ENCODE assay signal across 31 mouse cellular contexts in the genomic region with DNA sequence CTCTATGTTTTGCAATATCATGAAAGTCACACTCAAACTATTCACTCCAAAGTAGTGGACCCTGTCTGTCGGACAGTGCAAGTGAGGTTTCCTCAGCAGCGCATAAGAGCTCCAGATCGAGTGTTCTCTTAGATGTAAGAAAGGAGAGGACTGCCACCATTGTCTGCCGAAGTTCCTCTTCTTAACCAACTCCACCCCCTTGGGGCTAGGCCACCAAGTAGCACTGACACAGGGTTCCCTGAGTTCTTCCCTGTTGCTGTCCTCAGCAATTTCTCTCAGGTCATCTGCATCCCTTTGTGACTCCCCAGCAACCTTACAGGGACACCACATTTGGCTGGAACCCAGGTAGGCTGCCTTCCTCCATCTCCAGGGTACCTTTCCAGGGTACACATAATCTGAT. TPM values are rescaled to one million over a fixed set of nuclear protein-coding genes. Genes with fewer than 3 reads are reported as not detected.
DNase-seq lines count a peak whose midpoint lies in the region; ATAC-seq lines count a peak whose summit lies in the region.
"Had no signal": no experiment of that assay in that cellular context is flagged by ENCODE, and none has a peak within 500 bp of the region (broad histone marks: within the 10 kb centered on the region; RNA-seq: fewer than 3 reads in every experiment).

No protein-coding gene starts in this region.

- WGBS in forebrain, embryonic 15.5 days, result 83% methylated on average over 4 of the region's 4 CpGs
- WGBS in forebrain, embryonic 13.5 days, result 86% methylated on average over 4 of the region's 4 CpGs
- 55% methylated on average over 4 of the region's 4 CpGs for WGBS in liver, embryonic 13.5 days (ENCODE audit: insufficient replicate concordance)
- 60% methylated on average over 4 of the region's 4 CpGs for WGBS in liver, embryonic 11.5 days
- WGBS in intestine, embryonic 15.5 days, result 86% methylated on average over 4 of the region's 4 CpGs

- no peak overlapping the region for H3K4me3 ChIP-seq in forebrain, embryonic 15.5 days
- H3K4me3 ChIP-seq in forebrain, embryonic 13.5 days, result no peak overlapping the region
- no peak overlapping the region for H3K4me3 ChIP-seq in liver, embryonic 13.5 days (replicated peaks)
- H3K4me3 ChIP-seq in liver, embryonic 11.5 days (ENCODE audit: low read depth, low read length), result no peak overlapping the region
- H3K4me3 ChIP-seq in intestine, embryonic 15.5 days (replicated peaks), result no peak overlapping the region
- H3K4me3 ChIP-seq: hindbrain, embryonic 12.5 days; midbrain, embryonic 10.5 days; neural tube, embryonic 15.5 days had no signal

- no peaks in the 10 kb centered on the region for H3K4me1 ChIP-seq in forebrain, embryonic 15.5 days
- no peaks in the 10 kb centered on the region for H3K4me1 ChIP-seq in forebrain, embryonic 13.5 days
- peaks cover 45% of the 10 kb centered on the region for H3K4me1 ChIP-seq in liver, embryonic 13.5 days (replicated peaks)
- no peaks in the 10 kb centered on the region; the same call in 1 of the 2 replicates for H3K4me1 ChIP-seq in liver, embryonic 11.5 days (replicated peaks; ENCODE audit: control insufficient read depth, insufficient read depth, low read length)
- H3K4me1 ChIP-seq in intestine, embryonic 15.5 days (replicated peaks), result no peaks in the 10 kb centered on the region
- H3K4me1 ChIP-seq: hindbrain, embryonic 12.5 days; midbrain, embryonic 10.5 days had no signal

- no peaks in the 10 kb centered on the region for H3K9me3 ChIP-seq in forebrain, embryonic 15.5 days
- H3K9me3 ChIP-seq in forebrain, embryonic 13.5 days (replicated peaks), result no peaks in the 10 kb centered on the region
- no peaks in the 10 kb centered on the region for H3K9me3 ChIP-seq in liver, embryonic 13.5 days (replicated peaks)
- H3K9me3 ChIP-seq in liver, embryonic 11.5 days (ENCODE audit: control insufficient read depth, low read length), result no peaks in the 10 kb centered on the region
- no peaks in the 10 kb centered on the region for H3K9me3 ChIP-seq in intestine, embryonic 15.5 days
- H3K9me3 ChIP-seq: hindbrain, embryonic 12.5 days; midbrain, embryonic 10.5 days; neural tube, embryonic 15.5 days had no signal

- H3K4me2 ChIP-seq in forebrain, embryonic 15.5 days (replicated peaks), result no peak overlapping the region
- no peak overlapping the region for H3K4me2 ChIP-seq in forebrain, embryonic 13.5 days
- H3K4me2 ChIP-seq in liver, embryonic 13.5 days, result no peak overlapping the region
- no peak overlapping the region for H3K4me2 ChIP-seq in liver, embryonic 11.5 days
- H3K4me2 ChIP-seq in intestine, embryonic 15.5 days (replicated peaks), result no peak overlapping the region
- H3K4me2 ChIP-seq: hindbrain, embryonic 12.5 days; neural tube, embryonic 15.5 days had no signal

- no peak overlapping the region for H3K9ac ChIP-seq in forebrain, embryonic 15.5 days (replicated peaks)
- no peak overlapping the region for H3K9ac ChIP-seq in forebrain, embryonic 13.5 days
- no peak overlapping the region; the same call in 1 of the 2 replicates for H3K9ac ChIP-seq in liver, embryonic 13.5 days
- H3K9ac ChIP-seq in liver, embryonic 11.5 days (ENCODE audit: low read depth, low read length), result no peak overlapping the region
- H3K9ac ChIP-seq in intestine, embryonic 15.5 days, result no peak overlapping the region
- H3K9ac ChIP-seq: hindbrain, embryonic 12.5 days; neural tube, embryonic 15.5 days had no signal

- H3K36me3 ChIP-seq in forebrain, embryonic 15.5 days, result peaks cover 14% of the 10 kb centered on the region; the same call in 1 of the 2 replicates
- peaks cover 18% of the 10 kb centered on the region; the same call in 1 of the 2 replicates for H3K36me3 ChIP-seq in forebrain, embryonic 13.5 days (ENCODE audit: poor library complexity, severe bottlenecking)
- H3K36me3 ChIP-seq in liver, embryonic 13.5 days, result peaks cover 22% of the 10 kb centered on the region
- no peaks in the 10 kb centered on the region; the same call in 1 of the 2 replicates for H3K36me3 ChIP-seq in liver, embryonic 11.5 days (ENCODE audit: control insufficient read depth, insufficient read depth, low read length)
- H3K36me3 ChIP-seq in intestine, embryonic 15.5 days, result no peaks in the 10 kb centered on the region

- 0 out of 2 replicates have a peak, but pooled peaks have one; percentile 16 for ATAC-seq in forebrain, embryonic 15.5 days (replicated peaks)
- no peak for ATAC-seq in forebrain, embryonic 13.5 days
- ATAC-seq in liver, embryonic 13.5 days (ENCODE audit: low read depth), result peak; percentile 43; the same call in 1 of the 2 replicates
- no peak for ATAC-seq in liver, embryonic 11.5 days (replicated peaks; ENCODE audit: low FRiP score)
- 0 out of 2 replicates have a peak, but pooled peaks have one; percentile 28 for ATAC-seq in erythroid progenitor cell, adult 5-6 weeks (replicated peaks; ENCODE audit: low FRiP score, poor library complexity, severe bottlenecking)
- ATAC-seq in megakaryocyte-erythroid progenitor cell, adult 5-6 weeks (replicated peaks; ENCODE audit: low FRiP score, low TSS enrichment, poor library complexity, severe bottlenecking), result 0 out of 2 replicates have a peak, but pooled peaks have one; percentile 41
- ATAC-seq in intestine, embryonic 15.5 days, result no peak
- ATAC-seq: forebrain, embryonic 16.5 days; midbrain, embryonic 16.5 days; Patski had no signal

- DNase-seq in liver, embryonic 13.5 days, result no peak
- DNase-seq in liver, embryonic 11.5 days (ENCODE audit: low spot score), result no peak
- DNase-seq in kidney, postnatal 36 days, result no peak
- DNase-seq: adrenal gland, postnatal 36 days; cerebellum, adult 18-20 months; cerebellum, postnatal 36 days; gastrocnemius, postnatal 14 days; kidney, adult 8-10 months; kidney, postnatal 14 days; layer of hippocampus, postnatal 36 days; thymus, adult 18-20 months; thymus, postnatal 4 days had no signal

- H3K27ac ChIP-seq in forebrain, embryonic 15.5 days (replicated peaks), result no peak overlapping the region
- no peak overlapping the region for H3K27ac ChIP-seq in forebrain, embryonic 13.5 days
- no peak overlapping the region for H3K27ac ChIP-seq in liver, embryonic 13.5 days
- H3K27ac ChIP-seq in liver, embryonic 11.5 days (ENCODE audit: low read depth, low read length), result no peak overlapping the region
- H3K27ac ChIP-seq in intestine, embryonic 15.5 days, result no peak overlapping the region
- H3K27ac ChIP-seq: hindbrain, embryonic 12.5 days; midbrain, embryonic 10.5 days; neural tube, embryonic 15.5 days had no signal

- no peaks in the 10 kb centered on the region for H3K27me3 ChIP-seq in forebrain, embryonic 15.5 days
- no peaks in the 10 kb centered on the region for H3K27me3 ChIP-seq in forebrain, embryonic 13.5 days
- no peaks in the 10 kb centered on the region for H3K27me3 ChIP-seq in liver, embryonic 13.5 days
- H3K27me3 ChIP-seq in liver, embryonic 11.5 days (replicated peaks; ENCODE audit: control insufficient read depth, insufficient read depth, low read length), result no peaks in the 10 kb centered on the region
- no peaks in the 10 kb centered on the region for H3K27me3 ChIP-seq in intestine, embryonic 15.5 days (replicated peaks)
- H3K27me3 ChIP-seq: hindbrain, embryonic 12.5 days; neural tube, embryonic 15.5 days; Patski had no signal

RNA-seq across cellular contexts. Expression of a gene that starts 34.4 kb away (rescaled TPM):
- 174 and 182 TPM in 2 replicates for polyA plus RNA-seq in forebrain, embryonic 15.5 days (2015; fragmentation: Nextera tagmentation; extraction: Ambion mirVana)
- polyA plus RNA-seq in forebrain, embryonic 13.5 days (2015; fragmentation: Nextera tagmentation; extraction: Ambion mirVana), result 114 and 117 TPM in 2 replicates
- 43.7 and 50.6 TPM in 2 replicates for polyA plus RNA-seq in liver, embryonic 13.5 days (2015; fragmentation: Nextera tagmentation; extraction: Ambion mirVana)
- 23.8 and 24.3 TPM in 2 replicates for polyA plus RNA-seq in liver, embryonic 11.5 days (2014; fragmentation: Nextera tagmentation; extraction: Ambion mirVana)
- total RNA-seq in erythroid progenitor cell, adult 5-6 weeks (2015; ENCODE audit: low replicate concordance), result 256 and 266 TPM in 2 replicates
- 264 and 267 TPM in 2 replicates for total RNA-seq in erythroid progenitor cell, adult 5-6 weeks (2017; ENCODE audit: low replicate concordance)
- total RNA-seq in megakaryocyte-erythroid progenitor cell, adult 5-6 weeks (2014; fragmentation: Nextera tagmentation), result 22.6 and 23.6 TPM in 2 replicates
- total RNA-seq in megakaryocyte-erythroid progenitor cell, adult 5-6 weeks (2017), result 28.2 and 30.6 TPM in 2 replicates
- 30.9 and 32.3 TPM in 2 replicates for polyA plus RNA-seq in intestine, embryonic 15.5 days (2015; fragmentation: Nextera tagmentation; extraction: Ambion mirVana)

RNA-seq across cellular contexts. Expression of a gene that starts 59.6 kb away (rescaled TPM):
- polyA plus RNA-seq in forebrain, embryonic 15.5 days (2015; fragmentation: Nextera tagmentation; extraction: Ambion mirVana), result not detected in 2 replicates
- not detected in 2 replicates for polyA plus RNA-seq in forebrain, embryonic 13.5 days (2015; fragmentation: Nextera tagmentation; extraction: Ambion mirVana)
- not detected in 2 replicates for polyA plus RNA-seq in liver, embryonic 13.5 days (2015; fragmentation: Nextera tagmentation; extraction: Ambion mirVana)
- not detected in 2 replicates for polyA plus RNA-seq in liver, embryonic 11.5 days (2014; fragmentation: Nextera tagmentation; extraction: Ambion mirVana)
- total RNA-seq in erythroid progenitor cell, adult 5-6 weeks (2015; ENCODE audit: low replicate concordance), result not detected in 2 replicates
- not detected in 2 replicates for total RNA-seq in erythroid progenitor cell, adult 5-6 weeks (2017; ENCODE audit: low replicate concordance)
- not detected in 2 replicates for total RNA-seq in megakaryocyte-erythroid progenitor cell, adult 5-6 weeks (2014; fragmentation: Nextera tagmentation)
- not detected in 2 replicates for total RNA-seq in megakaryocyte-erythroid progenitor cell, adult 5-6 weeks (2017)
- not detected in 2 replicates for polyA plus RNA-seq in intestine, embryonic 15.5 days (2015; fragmentation: Nextera tagmentation; extraction: Ambion mirVana)
- total RNA-seq: adrenal gland, adult 18-20 months; adrenal gland, postnatal 36 days; gastrocnemius, postnatal 14 days; heart, adult 8-10 months; layer of hippocampus, adult 8-10 months; layer of hippocampus, postnatal 36 days; left cerebral cortex, postnatal 10 days had no signal
- polyA plus RNA-seq: embryonic facial prominence, embryonic 14.5 days; forebrain, embryonic 16.5 days; heart, embryonic 16.5 days; hindbrain, embryonic 12.5 days; limb, embryonic 11.5 days; liver, embryonic 16.5 days; midbrain, embryonic 10.5 days; neural tube, embryonic 15.5 days; Patski had no signal

Comparison
In these comparisons a context has a peak if more than half of its experiments do, and no peak if none do; other contexts are left out.
1. ATAC-seq: peak in forebrain, embryonic 15.5 days (single experiment), liver, embryonic 13.5 days (single experiment), erythroid progenitor cell, adult 5-6 weeks (single experiment) and megakaryocyte-erythroid progenitor cell, adult 5-6 weeks (single experiment); none in forebrain, embryonic 13.5 days (single experiment), liver, embryonic 11.5 days (single experiment) and intestine, embryonic 15.5 days (single experiment).